Mouse (Mus musculus) brain, embryonic 14.5 days (tissue): ENCODE data around the gene Saal1. TPM values are rescaled to one million over a fixed set of nuclear protein-coding genes. Genes with fewer than 3 reads are reported as not detected.
"Not testable (repeated sequence)": the region's sequence is repeated elsewhere in the genome, so short reads cannot be mapped to it uniquely, and the experiment has no call there.

Source experiments
- DNase-seq: peaks from one replicate; pipeline ENCODE4 v3.0.0-alpha.2; 2011; ENCODE audit warnings: low read depth
- CTCF ChIP-seq: fragments of 200-500 bp; IDR thresholded peaks from 2 replicates; pipeline ENCODE4 v1.5.1; 2012; ENCODE audit warnings: inconsistent platforms, mild to moderate bottlenecking, moderate library complexity, borderline replicate concordance; ENCODE audit not compliant: insufficient read depth, insufficient read length; ENCODE audit errors: extremely low read depth
- POLR2A ChIP-seq: fragments of 200-500 bp; IDR thresholded peaks from 2 replicates; pipeline ENCODE4 v1.6.1; 2012; ENCODE audit warnings: mild to moderate bottlenecking, inconsistent platforms, borderline replicate concordance; ENCODE audit not compliant: poor library complexity, insufficient read depth, insufficient read length, severe bottlenecking; ENCODE audit errors: extremely low read depth
- polyA plus RNA-seq: library from polyadenylated mRNA; depleted of rRNA; stranded (reverse); fragments of >200 nt; gene quantifications from 2 replicates; pipeline ENCODE4 v1.2.3, GENCODE M21; 2012

Saal1 gene
- polyA plus RNA-seq, 1 experiment, result 14.5 TPM

DNA sequence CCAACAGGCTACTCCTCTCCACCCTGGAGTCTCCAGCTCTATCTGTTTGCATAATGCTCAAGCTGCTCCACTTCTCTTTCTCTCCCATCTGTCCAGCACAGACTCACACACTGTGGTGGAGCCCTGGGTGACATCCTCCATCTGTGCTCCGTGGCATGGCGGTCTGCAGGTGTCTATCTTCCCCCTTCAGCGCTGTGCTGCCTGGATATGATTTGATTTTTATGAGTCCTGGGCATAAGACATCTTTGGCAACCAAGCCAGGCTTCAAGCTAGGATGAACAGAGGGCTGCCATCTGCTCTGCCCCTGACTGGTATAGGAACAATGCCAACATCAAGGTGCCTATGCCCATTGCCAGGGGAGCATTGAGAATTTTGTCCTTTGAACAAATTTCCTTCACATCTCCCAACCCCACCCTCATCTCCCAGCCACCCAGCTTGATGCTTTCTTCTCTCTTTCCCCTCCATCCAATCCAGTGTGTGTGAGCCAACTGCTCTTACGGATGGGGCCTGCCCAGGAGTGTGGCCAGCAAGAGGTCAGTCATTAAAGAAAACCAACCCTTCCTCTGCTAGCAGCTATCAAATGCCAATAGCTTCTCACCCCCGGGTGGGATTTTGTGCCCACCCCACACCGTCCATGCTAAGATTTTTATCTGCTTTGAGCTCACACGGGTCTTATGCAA, 8.3 kb upstream of the Saal1 start:
- peak; percentile 76 for DNase-seq
- TF ChIP-seq POLR2A (no peak), CTCF (no peak)

DNA sequence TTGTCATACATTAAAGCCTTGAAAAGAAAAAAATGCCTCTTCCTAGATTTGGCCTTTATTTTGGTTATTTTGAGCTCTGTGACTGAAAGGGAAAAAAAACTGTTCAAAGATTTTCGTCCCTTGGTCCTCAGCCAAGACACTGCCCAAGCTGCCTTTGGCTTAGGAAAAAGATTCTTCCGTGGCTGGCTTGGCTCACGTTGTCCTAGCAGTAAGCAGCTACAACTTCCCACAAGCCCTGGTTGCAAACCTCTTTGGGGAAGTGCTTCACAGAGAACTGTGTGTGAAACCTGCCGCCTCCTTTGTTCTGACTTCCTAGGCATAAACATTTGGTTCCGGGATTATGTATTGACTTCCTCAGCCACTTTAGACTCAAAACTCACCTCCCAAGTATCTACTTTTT, 6.4 kb upstream of the Saal1 start:
- peak; percentile 12 for DNase-seq
- TF ChIP-seq POLR2A (no peak), CTCF (no peak)

DNA sequence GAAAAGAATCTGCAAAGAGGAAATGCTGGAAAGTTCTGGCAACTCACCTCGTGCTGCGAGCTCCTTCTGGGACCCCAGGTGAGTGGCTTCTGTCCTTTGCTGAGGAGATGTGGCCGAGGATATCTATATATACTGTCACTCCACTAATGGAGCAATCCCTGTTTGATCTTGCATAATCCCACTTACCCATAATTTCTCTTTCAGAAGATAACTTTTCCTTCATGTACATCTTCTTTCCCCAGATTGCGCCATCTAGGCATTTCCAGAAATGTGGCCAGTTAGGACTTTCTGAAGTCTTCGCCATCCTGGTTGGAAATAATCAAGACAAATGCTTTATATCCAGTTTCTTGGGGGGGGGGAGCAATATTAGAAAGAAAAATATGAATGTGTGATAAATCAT, 5.1 kb upstream of the Saal1 start, which contains the start of gene Saa3:
Gene Saa3 (minus strand): TSS at position 101 of the 400 bp plus-strand sequence.
- no peak for TF ChIP-seq CTCF
- no peak for TF ChIP-seq POLR2A
- DNase-seq, result no peak

GRCm38 (mm10) chr7:46714518-46714917, 4.0 kb upstream of the Saal1 start:
- peak; percentile 43 for DNase-seq
- TF ChIP-seq CTCF (peak; percentile 78), POLR2A (no peak)

DNA sequence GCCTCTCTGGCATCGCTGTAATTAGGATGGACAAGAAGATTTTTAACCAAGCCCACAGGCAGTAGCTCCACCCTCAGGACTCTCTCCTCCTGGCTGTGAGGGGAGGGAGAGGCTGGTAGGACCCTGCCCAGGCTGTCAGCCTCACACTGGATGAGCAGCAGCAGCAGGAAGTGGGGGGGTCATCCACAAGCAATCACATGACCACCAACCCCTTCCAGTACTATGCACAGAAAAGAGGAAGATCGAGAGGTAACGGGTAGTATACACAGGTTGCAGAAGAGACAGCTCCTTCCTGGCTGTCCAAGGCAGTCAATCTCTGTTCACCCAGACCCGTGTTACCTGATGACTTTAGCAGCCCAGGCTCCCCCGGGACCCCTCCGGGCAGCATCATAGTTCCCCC, 1.8 kb upstream of the Saal1 start:
- no peak for DNase-seq
- no peak for TF ChIP-seq POLR2A
- no peak for TF ChIP-seq CTCF

- DNase-seq, result no peak
- TF ChIP-seq POLR2A (no peak), CTCF (no peak)
Measured at GRCm38 (mm10) chr7:46700521-46701025, 9.9 kb downstream of the Saal1 start.

DNA sequence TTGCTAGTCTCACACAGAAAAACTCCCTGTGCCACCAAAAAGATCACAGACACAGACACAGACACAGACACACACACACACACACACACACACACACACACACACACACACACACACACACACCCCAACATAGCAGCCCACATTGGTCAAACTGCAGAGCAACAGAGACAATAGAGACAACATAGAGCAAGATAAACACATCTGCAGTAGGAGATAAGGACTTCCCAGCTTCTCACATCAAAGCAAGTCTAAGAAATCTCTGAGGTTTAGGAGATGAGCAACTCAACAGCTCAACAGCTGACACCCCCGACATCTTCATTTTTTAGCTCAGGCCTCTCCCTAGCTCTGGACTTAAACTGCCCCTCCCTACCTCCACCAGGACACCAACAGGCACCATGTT, 13.7 kb downstream of the Saal1 start:
- TF ChIP-seq POLR2A, result no peak
- no peak for TF ChIP-seq CTCF

DNA sequence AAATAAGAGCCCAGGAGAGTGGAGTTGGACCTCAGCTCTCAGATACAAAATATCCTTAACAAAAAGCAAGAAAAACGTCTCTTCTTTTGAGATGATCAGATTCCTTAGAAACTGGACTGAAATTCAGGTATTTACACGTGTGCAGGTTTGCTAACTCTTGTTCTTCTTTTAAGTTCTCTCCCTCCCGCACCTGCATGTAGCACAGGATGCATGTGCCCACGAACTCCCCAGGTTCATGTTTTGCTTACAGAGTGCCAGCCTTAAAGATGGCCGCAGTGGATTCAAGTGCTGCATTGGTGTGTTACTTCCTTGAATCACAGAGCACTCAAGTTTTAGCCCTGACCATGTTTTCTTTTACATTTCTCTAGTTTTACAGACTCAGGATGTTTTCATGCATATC, 23.7 kb downstream of the Saal1 start:
- DNase-seq, result no peak
- TF ChIP-seq CTCF (no peak), POLR2A (no peak)

More for the DNA sequence above, 13.7 kb downstream of the Saal1 start:
- no peak for DNase-seq

GRCm38 (mm10) chr7:46680732-46681131, 29.7 kb downstream of the Saal1 start:
- no peak for DNase-seq
- TF ChIP-seq POLR2A (no peak), CTCF (no peak)

DNA sequence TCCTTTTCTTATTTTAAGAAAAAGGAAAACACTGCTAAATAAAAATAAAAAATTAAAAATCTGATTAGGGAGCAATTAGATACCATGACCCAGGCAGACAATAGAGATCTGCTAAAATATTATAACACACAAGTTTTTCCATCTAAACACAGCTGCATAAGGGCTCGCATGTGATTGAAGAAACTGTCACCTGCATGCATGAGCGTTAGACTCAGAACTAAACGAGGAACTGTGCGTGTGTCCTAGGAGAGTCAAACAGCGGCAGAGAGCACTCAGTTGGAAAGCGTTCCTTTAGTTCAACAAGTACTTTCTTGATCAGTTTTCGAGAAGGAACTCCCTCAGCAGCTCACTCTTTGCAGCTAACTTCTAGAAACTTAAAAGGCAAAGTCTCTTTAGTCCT, 31.4 kb downstream of the Saal1 start:
- not testable (repeated sequence) for DNase-seq

GRCm38 (mm10) chr7:46678417-46678816, 32.1 kb downstream of the Saal1 start:
- no peak for TF ChIP-seq CTCF
- TF ChIP-seq POLR2A, result no peak
- DNase-seq, result no peak

- DNase-seq, result peak; percentile 27
- TF ChIP-seq POLR2A (no peak), CTCF (no peak)
Measured at GRCm38 (mm10) chr7:46676808-46677360, 33.6 kb downstream of the Saal1 start.

- no peak for DNase-seq
- no peak for TF ChIP-seq CTCF
- no peak for TF ChIP-seq POLR2A
Measured at GRCm38 (mm10) chr7:46675886-46676285, 34.6 kb downstream of the Saal1 start.

DNA sequence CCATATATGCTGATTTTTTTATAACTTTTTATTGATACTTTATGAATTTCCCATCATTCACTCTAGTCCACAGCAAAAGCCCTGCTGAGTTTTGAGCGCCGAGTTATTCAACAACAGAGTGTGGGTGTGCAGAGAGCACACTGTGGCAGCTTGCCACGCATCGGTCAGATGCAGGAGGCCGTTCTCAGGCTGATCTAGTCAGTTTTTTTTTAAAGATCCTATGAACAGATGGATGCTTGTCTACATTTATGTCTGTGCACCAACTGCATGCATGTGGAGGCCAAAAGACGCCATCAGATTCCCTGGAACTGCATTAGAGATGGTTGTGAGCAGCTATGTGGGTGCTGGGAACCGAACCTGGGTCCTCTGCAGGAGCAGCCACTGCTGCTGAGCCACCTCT, 35.4 kb downstream of the Saal1 start:
- no peak for DNase-seq
- no peak for TF ChIP-seq POLR2A
- no peak for TF ChIP-seq CTCF
